Mouse (Mus musculus) E14TG2a.4 (cell line): ENCODE measurements around the gene E2f2.
A peak's percentile ranks its signal among the peaks of the same experiment; 100 is the strongest.

Source experiments
- H3K27me3 ChIP-seq: 2 replicates; pipeline ENCODE4 v1.6.1; 2014; ENCODE audit warnings: low read length, control low read depth; ENCODE audit not compliant: insufficient read depth
- H3K36me3 ChIP-seq: 2 replicates; pipeline ENCODE4 v1.6.1; 2014; ENCODE audit warnings: low read length, control low read depth; ENCODE audit not compliant: insufficient read depth
- H3K4me1 ChIP-seq: replicated peaks from 2 replicates; pipeline ENCODE4 v1.6.1; 2014; ENCODE audit warnings: low read depth, low read length, control low read depth
- H3K4me3 ChIP-seq: replicated peaks from 2 replicates; pipeline ENCODE4 v1.5.1; 2014; ENCODE audit warnings: mild to moderate bottlenecking, low read length
- H3K9me3 ChIP-seq: 2 replicates; pipeline ENCODE4 v1.6.1; 2014; ENCODE audit warnings: low read length, control low read depth
- CTCF ChIP-seq: conservative IDR thresholded peaks from 2 replicates; pipeline ENCODE4 v1.5.1; 2014; ENCODE audit warnings: low read length
- NANOG ChIP-seq: IDR thresholded peaks from 2 replicates; pipeline ENCODE4 v1.6.1; 2014; ENCODE audit warnings: borderline replicate concordance, low read length, mixed read lengths
- POU5F1 ChIP-seq: IDR thresholded peaks from 2 replicates; pipeline ENCODE4 v1.6.1; 2014; ENCODE audit warnings: low read length, borderline replicate concordance

Gene E2f2

GRCm38 (mm10) chr4:136172011-136172541 lies at the start of gene E2f2:
TSS of gene E2f2 (plus strand) at chr4:136172394.
- no peak for TF ChIP-seq CTCF
- no peak for TF ChIP-seq NANOG
- no peak for TF ChIP-seq POU5F1
- Histone ChIP-seq H3K9me3 (no peaks in the 10 kb centered on the region), H3K36me3 (peaks cover 5% of the 10 kb centered on the region), H3K4me1 (peaks cover 68% of the 10 kb centered on the region), H3K4me3 (peak within 1 kb of the TSS; percentile 91), H3K27me3 (peaks cover 5% of the 10 kb centered on the region; the same call in 1 of the 2 replicates)

- Histone ChIP-seq H3K27me3 (peaks cover 50% of the 10 kb centered on the region), H3K4me3 (no peak overlapping the region), H3K36me3 (no peaks in the 10 kb centered on the region), H3K4me1 (0 out of 2 replicates have a peak, but pooled peaks cover 3% of the 10 kb centered on the region), H3K9me3 (no peaks in the 10 kb centered on the region)
- no peak for TF ChIP-seq NANOG
- TF ChIP-seq CTCF = no peak
- no peak for TF ChIP-seq POU5F1
These were observed 48.9 kb upstream of the E2f2 start for GRCm38 (mm10) chr4:136123111-136123791.

GRCm38 (mm10) chr4:136123792-136124161 lies 48.4 kb upstream of the E2f2 start:
- no peaks in the 10 kb centered on the region for H3K9me3 ChIP-seq

GRCm38 (mm10) chr4:136124581-136124980 lies 47.6 kb upstream of the E2f2 start:
- H3K9me3 ChIP-seq = no peaks in the 10 kb centered on the region
- no peak for TF ChIP-seq POU5F1
- TF ChIP-seq CTCF = no peak
- TF ChIP-seq NANOG = no peak
- H3K27me3 ChIP-seq = peaks cover 43% of the 10 kb centered on the region
- H3K4me1 ChIP-seq = 0 out of 2 replicates have a peak, but pooled peaks cover 3% of the 10 kb centered on the region
- no peaks in the 10 kb centered on the region for H3K36me3 ChIP-seq
- no peak overlapping the region for H3K4me3 ChIP-seq

More at GRCm38 (mm10) chr4:136123792-136124161, 48.4 kb upstream of the E2f2 start:
- peaks cover 45% of the 10 kb centered on the region for H3K27me3 ChIP-seq
- H3K36me3 ChIP-seq = no peaks in the 10 kb centered on the region
- H3K4me1 ChIP-seq = 0 out of 2 replicates have a peak, but pooled peaks cover 3% of the 10 kb centered on the region
- TF ChIP-seq POU5F1 (no peak), NANOG (no peak)
- H3K4me3 ChIP-seq = no peak overlapping the region

DNA sequence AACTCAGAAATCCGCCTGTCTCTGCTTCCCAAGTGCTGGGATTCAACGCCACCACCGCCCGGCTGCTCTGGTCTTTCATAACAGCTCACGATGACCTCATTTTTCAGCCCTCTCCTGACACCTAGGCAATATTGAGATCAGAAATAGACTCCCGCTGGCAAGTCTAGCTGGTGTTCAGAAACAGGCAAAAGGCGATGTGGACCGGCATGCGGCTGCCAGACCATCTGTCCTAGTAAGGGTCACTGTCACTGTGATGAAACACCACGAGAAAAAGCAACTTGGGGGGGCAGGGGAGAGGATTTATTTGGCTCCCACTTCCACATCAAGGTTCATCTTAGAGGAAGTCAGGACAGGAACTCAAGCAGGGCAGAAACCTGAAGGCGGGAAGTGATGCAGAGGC lies 46.7 kb upstream of the E2f2 start:
- TF ChIP-seq NANOG = no peak
- TF ChIP-seq POU5F1 = no peak
- TF ChIP-seq CTCF = no peak
- H3K9me3 ChIP-seq = 0 out of 2 replicates have a peak, but pooled peaks cover 4% of the 10 kb centered on the region
- H3K4me1 ChIP-seq = 0 out of 2 replicates have a peak, but pooled peaks cover 3% of the 10 kb centered on the region

GRCm38 (mm10) chr4:136126019-136126418 lies 46.2 kb upstream of the E2f2 start:
- H3K9me3 ChIP-seq = 0 out of 2 replicates have a peak, but pooled peaks cover 4% of the 10 kb centered on the region
- no peak overlapping the region for H3K4me3 ChIP-seq
- H3K27me3 ChIP-seq = peaks cover 39% of the 10 kb centered on the region
- H3K4me1 ChIP-seq = 0 out of 2 replicates have a peak, but pooled peaks cover 3% of the 10 kb centered on the region
- no peaks in the 10 kb centered on the region for H3K36me3 ChIP-seq
- TF ChIP-seq NANOG (no peak), CTCF (no peak), POU5F1 (no peak)

More for the DNA sequence above, 46.7 kb upstream of the E2f2 start:
- H3K36me3 ChIP-seq = no peaks in the 10 kb centered on the region
- peaks cover 40% of the 10 kb centered on the region for H3K27me3 ChIP-seq
- no peak overlapping the region for H3K4me3 ChIP-seq

DNA sequence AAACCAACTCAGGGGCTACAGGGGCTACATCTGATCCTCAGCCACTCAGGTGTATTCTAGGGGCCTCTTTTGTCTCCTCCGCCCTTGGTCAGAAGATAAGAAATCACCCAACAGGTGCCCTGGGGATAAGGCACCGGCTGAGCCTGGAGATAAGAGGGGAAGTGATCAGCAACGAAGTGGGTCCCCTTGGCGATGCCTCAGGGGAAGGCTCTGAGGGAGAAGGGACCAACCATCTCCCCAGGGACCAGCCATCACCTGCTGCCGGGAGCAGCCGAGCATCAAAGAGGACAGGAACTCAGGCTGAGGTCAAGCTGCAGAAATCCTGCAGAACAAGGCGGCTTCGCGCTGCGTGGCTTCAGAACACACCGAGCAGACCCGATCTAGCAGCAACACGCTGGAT lies 44.5 kb upstream of the E2f2 start:
- Histone ChIP-seq H3K4me3 (no peak overlapping the region), H3K36me3 (no peaks in the 10 kb centered on the region), H3K27me3 (peaks cover 52% of the 10 kb centered on the region), H3K9me3 (0 out of 2 replicates have a peak, but pooled peaks cover 4% of the 10 kb centered on the region), H3K4me1 (0 out of 2 replicates have a peak, but pooled peaks cover 3% of the 10 kb centered on the region)
- TF ChIP-seq CTCF (no peak), NANOG (no peak), POU5F1 (no peak)

- Histone ChIP-seq H3K4me1 (peaks cover 14% of the 10 kb centered on the region), H3K4me3 (no peak overlapping the region), H3K27me3 (peaks cover 70% of the 10 kb centered on the region), H3K9me3 (0 out of 2 replicates have a peak, but pooled peaks cover 4% of the 10 kb centered on the region), H3K36me3 (no peaks in the 10 kb centered on the region)
- TF ChIP-seq POU5F1 (no peak), CTCF (peak; percentile 44)
These were observed 42.4 kb upstream of the E2f2 start for GRCm38 (mm10) chr4:136129842-136130241.

GRCm38 (mm10) chr4:136133801-136134200 lies 38.4 kb upstream of the E2f2 start:
- peaks cover 89% of the 10 kb centered on the region for H3K27me3 ChIP-seq
- no peak overlapping the region for H3K4me3 ChIP-seq
- TF ChIP-seq CTCF = no peak
- no peak for TF ChIP-seq POU5F1
- no peak for TF ChIP-seq NANOG
- no peaks in the 10 kb centered on the region for H3K36me3 ChIP-seq
- H3K4me1 ChIP-seq = peaks cover 26% of the 10 kb centered on the region
- 0 out of 2 replicates have a peak, but pooled peaks cover 4% of the 10 kb centered on the region for H3K9me3 ChIP-seq
